Mouse (Mus musculus) liver, adult (tissue): ENCODE data around the gene Carmil1.

Source experiments
- GATA4 ChIP-seq: IDR thresholded peaks from 2 replicates; pipeline ENCODE4 v1.6.1; 2014; ENCODE audit warnings: mild to moderate bottlenecking, low read length; ENCODE audit not compliant: insufficient replicate concordance

Carmil1 gene

DNA sequence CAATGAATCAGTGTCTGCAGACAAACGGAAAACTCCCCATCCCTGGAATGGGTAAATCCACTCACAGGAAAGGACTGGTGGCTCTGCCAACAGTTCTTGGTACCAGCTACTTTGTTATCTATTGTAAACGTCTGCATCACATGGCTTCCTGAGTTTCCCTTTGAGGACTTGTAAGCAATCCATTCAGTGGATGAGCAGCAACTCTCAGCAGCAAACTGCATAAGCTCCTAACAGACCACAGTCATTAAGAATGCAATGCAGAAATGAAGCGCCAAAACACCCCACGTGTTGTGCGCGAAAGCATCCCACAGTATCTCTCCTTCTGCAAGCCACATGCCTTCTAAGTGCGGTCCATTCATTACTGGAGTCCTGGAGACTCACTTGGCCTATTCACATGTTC, 128.0 kb downstream of the Carmil1 start:
- TF ChIP-seq GATA4: no peak

DNA sequence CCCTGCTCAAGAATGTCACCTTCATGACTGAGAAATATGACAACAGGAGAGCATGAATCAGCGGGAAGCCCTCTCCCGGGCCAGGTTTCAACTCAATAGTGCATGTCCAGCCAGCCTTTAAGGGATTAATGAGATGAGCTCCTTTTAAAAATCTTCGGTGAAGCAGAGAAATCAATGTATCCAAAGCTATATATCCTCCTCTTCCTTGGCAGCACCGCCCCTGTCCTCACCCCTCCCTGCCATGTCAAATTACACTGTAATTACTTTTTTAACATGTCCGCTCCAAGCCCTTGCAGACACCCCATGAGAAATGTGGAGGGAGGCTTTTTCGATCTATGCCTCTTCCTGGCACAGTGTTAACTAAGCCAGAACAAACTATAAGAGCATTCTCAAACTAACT, 129.3 kb downstream of the Carmil1 start:
- no peak for TF ChIP-seq GATA4

DNA sequence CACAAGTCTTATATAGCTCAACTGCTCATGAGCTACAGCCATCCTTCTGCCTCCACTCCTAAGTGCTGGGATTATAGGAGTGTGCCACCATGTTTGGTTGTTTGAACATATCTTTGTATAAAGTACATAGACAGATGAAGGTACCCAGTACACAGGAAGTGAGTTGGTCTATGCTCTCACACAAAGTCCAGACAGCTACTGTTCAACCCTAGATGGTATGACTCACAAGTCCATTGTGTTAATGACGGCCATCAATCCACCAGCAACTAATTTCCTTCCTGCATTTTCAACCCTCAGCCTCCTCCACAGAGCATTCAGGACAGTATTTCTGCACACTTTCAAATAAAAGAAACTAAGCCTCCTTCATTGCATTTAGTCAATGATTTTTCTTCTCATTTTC, 132.0 kb downstream of the Carmil1 start:
- no peak for TF ChIP-seq GATA4

DNA sequence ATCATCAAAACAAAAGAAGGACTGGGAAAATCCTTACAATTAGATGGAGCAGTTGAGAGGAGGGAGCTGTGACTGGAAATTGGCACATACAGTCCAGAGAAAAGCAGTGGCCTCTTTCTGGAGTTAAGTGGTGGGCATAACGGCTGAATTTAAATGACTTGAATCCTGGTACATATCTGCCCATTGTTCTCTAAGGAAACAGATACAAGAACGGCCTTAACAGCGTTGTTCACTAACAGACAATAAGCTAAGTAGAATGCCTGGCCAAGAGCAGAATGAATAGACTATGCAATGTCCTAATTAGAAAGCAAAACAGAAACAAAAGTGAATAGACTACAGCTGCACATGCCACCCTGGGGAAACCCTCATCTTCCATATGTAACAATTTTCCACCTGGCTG, 133.6 kb downstream of the Carmil1 start:
- TF ChIP-seq GATA4: no peak

DNA sequence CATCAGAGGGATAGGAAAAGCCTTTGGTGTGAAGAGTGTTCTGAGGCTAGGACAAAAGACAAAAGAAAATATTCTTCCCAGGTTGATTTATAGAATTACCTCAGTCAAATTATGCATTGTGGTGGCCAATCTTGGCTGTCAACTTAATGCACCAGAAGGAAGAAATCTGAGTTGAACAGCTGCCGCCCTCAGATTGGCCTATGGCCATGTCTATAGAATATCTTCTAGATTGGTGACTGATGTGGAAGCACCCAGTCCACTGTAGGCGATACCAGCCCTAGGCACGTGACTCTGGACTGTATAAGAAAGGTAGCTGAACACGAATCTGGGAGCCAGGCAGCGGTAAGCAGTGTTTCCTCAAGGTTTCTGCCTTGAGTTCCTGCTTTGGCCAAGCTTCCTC, 134.1 kb downstream of the Carmil1 start:
- TF ChIP-seq GATA4: no peak

DNA sequence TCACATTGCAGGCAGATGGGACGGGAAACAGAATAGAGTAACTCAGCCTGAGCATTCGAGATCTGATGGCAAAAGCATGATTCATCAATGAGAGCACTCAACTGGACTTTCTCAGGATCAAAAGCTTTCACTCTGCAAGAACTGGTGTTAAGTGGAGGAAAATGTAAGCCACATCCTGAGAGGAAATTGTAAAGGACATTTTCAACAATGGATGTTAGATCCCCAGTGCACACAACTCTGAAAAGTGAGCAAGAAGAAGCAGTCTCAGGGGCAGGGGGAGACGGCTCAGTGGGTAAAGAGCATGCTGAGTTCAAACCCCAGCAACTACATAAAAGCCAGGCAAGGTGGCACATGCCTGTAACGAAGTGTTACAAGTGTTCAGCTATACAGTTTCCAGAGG, 135.7 kb downstream of the Carmil1 start:
- TF ChIP-seq GATA4: no peak

DNA sequence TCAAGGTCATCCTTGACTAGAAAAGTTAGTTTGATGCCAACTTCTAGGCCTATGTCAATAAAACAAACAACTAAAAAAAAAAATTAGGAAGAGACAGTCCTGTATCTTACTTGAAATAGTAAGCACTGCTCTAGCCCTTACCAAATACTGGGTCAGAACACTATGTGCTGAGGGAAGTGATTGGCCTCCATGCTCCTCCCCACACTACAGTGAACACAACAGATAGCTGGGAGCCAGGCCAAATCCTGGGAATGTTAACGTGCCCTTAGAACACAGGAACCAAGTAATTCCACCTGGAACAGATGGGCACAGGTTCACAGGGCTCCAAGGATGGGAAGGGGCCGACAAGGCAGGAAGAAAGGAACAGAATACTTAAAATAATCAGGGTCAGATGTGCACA, 136.5 kb downstream of the Carmil1 start:
- no peak; the same call in 1 of the 2 replicates for TF ChIP-seq GATA4

DNA sequence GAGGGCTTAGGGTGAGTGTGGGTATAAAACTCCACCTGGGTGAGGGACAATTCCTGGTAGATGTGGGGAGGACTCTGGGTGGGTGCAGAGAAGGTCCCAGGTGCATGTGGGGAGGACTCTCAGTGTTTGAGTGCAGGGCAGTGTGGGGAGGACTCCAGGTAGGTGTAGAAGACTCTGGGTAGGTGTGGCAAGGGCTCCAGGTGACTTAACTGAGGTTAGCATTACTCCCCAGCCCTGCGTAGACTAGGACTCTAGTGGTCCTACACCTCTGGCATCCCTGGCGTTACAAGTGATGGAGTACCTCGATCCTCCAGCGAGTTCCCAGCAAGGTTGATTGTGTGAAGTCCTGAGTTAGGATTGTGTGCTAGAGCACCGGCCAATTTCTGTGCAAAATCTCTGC, 143.8 kb downstream of the Carmil1 start:
- TF ChIP-seq GATA4: no peak

DNA sequence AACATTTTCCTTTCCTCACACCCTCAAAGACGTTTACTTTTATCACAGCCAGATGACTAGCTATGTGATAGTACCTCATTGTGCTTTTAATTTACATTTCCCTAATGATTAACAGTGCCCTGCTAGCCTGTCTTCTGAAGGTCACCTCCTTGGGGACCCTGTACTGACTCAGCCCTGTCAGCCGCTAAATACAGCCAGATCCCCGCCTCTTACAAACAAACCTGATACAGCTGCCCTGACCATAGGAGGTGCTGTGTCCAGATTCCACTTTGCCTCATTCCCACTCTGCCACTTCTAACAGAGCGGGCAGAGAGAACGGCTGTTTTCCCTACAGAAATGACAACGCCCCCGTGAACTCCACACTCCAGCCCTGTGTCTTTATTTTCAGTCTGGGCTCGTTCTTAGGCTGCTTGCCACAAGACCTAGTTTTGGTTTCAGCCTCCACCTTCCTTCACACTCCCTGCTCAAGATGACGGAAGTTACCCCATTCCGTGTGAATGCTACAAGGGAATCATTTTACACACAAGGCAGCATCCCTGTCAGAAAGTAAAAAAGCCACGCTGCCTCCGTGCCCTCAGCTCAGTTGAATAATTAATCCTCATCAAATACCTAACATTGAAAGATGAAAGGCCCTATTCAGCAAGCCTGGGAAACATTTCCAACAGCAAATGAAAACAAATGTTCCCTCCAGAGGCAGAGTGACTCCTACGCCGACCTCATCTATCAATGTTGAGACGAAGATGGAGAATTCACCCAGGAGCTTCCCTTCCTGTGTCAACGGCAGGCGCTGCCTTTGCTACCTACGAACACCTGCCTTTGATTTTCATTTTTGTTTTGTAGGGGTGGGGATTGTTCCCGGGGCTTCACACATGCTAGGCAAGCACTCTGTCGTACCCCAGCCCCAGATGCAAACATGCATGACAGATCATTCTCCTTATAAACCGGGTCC, 145.0 kb downstream of the Carmil1 start:
- no peak for TF ChIP-seq GATA4

DNA sequence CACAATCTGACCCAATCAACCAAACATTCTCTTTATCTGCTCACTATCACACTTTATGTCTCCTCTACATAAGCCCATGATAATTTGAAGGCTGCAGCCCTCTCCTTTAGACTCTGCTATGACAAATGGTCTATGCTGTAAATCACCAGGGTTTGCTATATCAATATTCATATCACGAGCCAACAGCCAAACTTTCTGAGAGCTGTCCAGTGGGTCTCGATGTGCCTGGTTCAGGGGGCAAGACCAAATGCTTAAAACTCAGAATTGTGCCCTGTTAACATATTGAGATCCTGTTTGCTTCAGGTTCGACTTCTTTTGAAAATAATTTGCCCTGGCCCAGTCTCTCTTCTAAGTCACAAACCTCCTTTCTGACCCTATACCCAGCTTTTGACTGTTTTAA, 147.7 kb downstream of the Carmil1 start:
- TF ChIP-seq GATA4: no peak

DNA sequence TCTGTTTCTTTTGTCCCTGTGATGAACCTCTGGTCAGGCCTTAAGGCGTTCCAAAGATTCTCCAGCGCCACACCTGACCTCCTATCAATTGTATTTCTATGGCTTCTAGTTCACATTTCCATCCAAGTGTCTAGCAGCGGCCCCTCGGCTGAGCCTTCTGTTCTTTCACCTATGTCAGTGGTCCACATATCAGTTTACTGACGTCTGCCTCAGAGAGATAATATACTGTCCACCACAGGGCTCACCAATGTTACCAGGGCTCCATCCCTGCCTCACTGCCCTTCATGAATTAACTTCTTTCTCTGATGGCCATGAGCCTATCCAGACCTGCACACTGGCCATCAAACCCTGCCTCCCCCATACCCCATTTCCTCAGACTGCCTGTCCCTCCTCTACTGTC, 149.3 kb downstream of the Carmil1 start:
- TF ChIP-seq GATA4: no peak

DNA sequence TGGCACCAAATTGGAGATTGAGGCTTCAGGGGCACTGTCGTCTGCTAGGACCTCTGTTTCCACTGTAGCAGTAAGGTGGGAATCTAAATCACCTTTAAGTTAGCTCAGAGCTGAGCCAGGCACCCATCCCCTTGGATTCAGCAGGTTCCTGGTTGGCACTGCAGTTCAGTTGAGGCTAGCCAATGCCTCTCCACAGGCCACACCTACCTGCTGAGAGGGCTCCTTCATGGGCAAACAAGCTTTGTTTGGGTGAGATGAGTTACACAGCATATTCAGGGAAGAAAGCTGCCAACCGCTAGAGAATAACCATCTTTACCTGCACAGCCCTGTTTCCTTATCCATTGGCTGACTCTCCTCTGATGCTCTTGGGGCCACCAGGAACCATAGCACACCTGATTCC, 149.9 kb downstream of the Carmil1 start:
- TF ChIP-seq GATA4: no peak

DNA sequence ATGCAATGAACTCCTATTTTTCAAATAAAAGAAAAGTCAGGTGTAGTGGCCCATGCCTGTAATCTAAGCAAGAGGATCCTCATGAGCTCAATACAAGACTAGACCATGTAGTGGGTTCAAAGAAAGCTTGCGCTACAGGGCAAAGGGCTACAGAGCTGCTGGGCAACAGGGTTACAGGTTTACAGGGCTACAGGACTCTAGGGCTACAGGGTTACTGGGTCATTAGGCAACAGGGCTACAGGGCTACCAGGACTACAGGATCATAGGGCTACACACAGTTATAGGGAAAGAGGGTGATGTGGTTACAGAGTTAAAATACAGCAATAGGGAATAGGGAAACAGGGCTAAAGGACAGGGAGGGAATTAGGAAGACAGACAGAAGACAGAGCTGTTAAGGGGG, 151.9 kb downstream of the Carmil1 start:
- TF ChIP-seq GATA4: no peak

DNA sequence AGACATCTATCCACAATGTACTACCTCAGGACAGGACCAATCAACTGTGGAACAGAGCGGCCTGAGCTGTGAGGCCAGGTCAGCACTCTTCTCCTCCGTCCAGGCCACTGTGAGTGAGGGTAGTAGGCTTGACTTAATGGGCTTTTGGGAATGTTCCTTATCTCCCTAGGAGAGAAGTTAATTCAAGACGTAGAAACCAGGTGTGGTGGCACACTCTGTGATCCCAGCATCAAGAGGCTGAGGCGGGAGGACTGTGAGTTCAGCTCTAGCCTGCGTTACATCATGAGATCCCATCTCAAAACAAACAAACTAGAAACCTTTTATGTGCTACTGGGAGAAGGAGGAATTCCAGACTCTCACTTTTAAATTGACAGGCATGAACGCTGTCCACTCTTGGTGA, 154.7 kb downstream of the Carmil1 start:
- no peak for TF ChIP-seq GATA4

DNA sequence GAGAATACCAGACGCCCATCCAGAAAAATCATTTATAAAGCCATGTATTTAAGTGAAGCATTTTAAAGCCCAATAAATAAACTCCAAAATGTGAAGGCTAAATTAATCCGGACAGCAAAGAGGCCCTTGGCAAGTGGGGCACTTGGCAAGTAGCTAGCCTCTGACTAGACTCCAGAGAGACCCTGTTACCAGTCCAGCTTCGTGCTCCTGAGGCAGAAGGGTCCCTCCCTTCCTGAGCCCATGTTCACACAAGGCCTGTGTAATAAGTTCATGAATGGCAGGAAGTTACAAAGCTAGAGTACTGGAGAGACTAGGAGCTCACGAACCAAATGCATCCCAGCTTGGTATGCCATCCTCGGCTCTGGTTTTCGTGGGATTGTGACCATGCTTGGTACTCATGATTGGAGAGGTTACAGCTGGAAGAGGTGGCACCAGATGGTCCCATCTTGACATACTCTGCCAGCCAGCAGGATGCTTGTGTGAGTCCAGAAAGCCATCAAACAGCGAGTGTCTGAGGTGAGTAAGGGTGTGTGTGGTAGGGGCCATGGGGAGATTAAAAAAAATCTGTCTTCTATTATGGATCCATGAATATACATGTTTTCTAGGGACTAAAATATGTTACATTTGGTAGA, 163.3 kb downstream of the Carmil1 start:
- TF ChIP-seq GATA4: no peak

DNA sequence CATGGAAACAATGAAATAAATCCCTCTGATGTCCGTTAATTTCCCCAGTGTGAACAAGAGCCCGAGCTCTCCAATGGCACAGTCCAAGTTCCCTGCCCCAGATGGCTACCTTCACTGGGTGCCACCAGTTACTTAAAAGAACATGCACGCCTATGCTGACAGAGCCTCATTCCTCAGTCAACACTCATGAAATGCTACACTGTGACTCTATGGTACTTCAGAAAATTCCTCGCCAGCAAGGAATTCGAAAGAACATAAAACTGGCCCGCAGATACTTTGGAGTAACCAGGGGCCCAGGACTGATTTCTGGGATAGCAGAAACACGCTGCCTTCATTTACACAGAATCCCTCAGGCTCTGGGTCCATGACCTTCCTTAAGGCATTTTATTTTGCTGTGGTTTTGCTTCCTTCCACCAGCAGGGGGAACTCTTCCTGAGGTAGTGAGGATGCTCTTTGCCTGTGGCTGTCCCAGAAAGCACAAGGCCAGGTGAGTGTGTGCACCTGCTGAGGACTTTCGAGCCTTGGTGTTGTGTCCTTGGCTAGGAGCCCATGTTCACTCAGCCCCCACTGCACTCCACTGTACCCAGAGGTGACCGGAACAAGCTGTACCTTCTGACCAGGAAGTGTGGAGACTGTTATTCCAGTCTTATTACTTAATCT, 167.8 kb downstream of the Carmil1 start:
- TF ChIP-seq GATA4: no peak
